Mouse (Mus musculus) mesoderm, embryonic 11.5 days (tissue): ENCODE measurements around the gene Myh11.

Experiments
- DNase-seq: peaks from one replicate; pipeline ENCODE4 v3.0.0-alpha.2; 2012; ENCODE audit warnings: low read depth, low spot score

Myh11 gene

DNA sequence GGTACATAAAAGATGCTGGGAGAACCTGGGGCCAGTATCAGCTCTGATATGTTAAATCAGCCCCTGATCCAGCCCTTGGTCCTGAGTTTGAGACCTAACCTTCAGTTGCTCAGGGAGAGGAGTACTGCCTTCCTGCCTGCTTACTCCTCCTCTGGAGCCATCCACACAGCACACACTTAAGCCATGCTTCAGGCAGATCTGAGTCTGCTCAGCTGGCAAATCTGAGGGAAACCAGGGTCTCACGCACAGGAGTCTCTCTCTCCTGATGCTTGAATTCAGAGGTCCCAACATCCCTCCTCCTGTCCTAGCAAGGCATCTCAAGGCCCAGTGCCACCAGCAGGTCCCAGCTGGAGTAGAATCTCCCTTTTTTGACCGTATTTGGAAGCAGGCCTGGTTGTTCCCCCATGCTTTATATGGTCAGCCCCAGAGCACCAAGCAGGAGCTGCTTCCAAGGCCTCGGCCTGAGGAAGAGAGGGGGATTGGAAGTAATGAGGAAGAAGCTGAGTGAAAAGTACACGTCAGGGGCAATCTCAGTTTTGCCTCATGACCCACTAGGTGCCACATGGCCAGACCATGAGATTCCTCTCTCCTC is 18.7 kb downstream of the Myh11 start:
- no peak for DNase-seq

GRCm38 (mm10) chr16:14265203-14265920 is 25.8 kb downstream of the Myh11 start:
- DNase-seq = no peak

DNA sequence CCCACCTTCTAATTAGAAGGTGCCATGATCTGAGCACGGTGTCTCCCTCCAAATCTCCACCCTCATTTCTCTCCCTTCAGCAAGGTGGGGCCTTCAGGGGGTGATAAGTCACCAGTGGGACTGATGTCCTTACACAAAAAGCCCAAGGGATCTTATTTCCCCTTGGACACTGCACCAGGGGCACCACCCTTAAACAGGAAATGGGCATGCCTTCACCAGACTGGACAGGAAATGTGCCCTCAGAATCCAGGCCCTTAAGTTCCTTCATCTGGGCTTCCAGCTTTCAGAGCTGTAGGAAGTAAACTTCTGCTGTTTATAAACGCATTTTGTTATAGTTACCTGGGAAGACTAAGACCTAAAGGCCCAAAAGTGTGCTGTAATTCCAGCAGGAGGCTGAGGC is 26.7 kb downstream of the Myh11 start:
- DNase-seq = no peak

GRCm38 (mm10) chr16:14263241-14263640 is 27.9 kb downstream of the Myh11 start:
- no peak for DNase-seq

DNA sequence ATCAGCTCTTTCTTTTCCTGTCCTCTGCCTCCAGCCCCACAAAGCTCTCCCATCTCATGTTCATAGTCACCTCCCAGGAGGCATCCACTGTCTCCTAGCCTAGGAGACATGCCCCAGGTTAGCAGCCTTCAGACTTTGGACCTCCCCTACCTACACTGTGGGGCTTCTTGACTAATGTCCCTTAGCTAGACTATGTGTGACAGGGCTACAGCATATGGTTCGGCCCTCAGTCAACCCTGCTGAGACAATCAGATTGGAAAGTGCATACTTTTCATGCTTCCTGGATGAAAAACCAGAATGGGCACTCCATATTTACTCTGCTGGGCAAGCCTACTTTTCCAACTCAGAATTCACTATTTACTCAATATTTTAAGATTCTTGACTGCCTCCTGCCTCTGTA is 28.8 kb downstream of the Myh11 start:
- no peak for DNase-seq

- DNase-seq = no peak
Observed at GRCm38 (mm10) chr16:14258856-14259255, 32.3 kb downstream of the Myh11 start.

DNA sequence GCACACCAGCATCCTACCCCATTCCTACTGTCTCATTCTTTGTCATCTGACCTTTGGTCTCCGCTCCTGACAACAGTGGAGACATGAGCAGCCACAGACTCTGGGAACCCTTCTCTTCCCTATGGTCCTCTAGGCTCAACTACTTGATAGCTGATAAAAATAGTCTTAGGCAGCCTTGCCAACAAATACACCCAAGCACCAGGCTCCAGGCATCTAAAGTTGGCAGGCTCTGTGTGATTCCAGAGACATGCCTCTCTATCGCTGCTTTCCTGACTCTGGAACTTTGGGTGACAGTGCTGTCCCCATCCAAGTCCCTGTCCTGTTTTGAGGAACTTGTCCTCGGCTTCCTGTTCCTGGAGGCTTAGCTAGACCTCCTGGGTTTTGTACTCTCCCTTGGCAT is 37.6 kb downstream of the Myh11 start:
- no peak for DNase-seq

GRCm38 (mm10) chr16:14252877-14253276 is 38.3 kb downstream of the Myh11 start:
- DNase-seq = no peak

DNA sequence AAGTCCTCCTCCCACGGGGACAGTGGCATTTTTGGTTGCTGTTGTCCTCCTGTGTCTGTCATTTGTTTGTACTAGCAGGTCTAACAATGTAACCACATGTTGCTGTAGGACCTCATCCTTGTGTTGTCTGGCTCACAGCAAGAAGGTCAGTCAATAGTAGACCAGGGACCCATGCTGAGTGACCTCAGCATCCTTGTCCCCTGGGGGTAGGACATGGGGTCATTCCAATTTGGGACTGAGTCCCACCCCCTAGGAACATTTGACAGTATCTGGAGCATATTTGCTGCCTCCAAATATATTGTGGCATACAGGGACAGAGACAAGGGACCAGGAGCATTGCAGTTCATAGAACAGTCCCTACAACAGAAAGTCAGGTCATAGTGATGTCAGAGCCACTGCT is 41.3 kb downstream of the Myh11 start:
- DNase-seq = no peak

GRCm38 (mm10) chr16:14242553-14242952 is 48.6 kb downstream of the Myh11 start:
- DNase-seq = peak; percentile 2

GRCm38 (mm10) chr16:14242059-14242458 is 49.1 kb downstream of the Myh11 start:
- DNase-seq = no peak

GRCm38 (mm10) chr16:14237100-14237723 is 54.0 kb downstream of the Myh11 start:
- DNase-seq = peak; percentile 80

DNA sequence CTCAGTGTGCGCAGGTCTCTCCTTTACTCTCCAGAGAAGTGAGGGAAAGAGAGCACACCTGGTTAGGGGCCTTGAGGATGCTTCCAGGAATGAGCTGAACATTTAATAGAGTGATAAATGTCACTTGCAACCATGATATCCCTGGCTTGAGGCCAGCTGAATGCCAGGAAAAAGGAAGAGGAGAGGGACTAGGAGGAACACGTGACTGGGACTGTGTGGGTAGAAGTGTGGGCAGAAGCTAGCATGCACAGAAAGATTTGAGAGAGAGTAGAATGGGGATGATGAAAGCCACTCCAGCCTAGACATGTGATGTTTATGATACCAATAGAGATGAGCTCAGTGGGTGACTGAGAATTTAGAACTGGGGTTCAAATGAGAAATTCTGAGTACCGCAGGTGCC is 76.0 kb downstream of the Myh11 start:
- no peak for DNase-seq

DNA sequence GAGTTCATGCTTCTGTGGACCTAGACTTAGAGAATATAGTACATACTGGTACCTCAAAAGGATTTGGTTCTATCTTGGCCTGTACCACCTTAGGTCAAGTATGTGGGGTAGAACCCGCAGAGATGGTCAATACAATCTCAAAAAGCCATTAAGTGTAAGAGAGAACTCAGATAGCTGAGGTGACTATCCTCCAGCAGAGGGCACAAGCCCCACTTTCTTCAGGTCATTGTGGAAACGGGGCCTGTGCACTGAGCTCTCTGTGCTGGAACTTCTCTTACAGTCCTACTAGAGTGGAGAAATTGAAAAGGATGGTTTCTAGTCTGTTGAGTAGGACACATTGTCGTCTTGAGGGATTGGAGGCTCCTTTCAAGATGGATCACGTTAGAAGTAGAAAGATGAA is 92.4 kb downstream of the Myh11 start:
- DNase-seq = no peak

DNA sequence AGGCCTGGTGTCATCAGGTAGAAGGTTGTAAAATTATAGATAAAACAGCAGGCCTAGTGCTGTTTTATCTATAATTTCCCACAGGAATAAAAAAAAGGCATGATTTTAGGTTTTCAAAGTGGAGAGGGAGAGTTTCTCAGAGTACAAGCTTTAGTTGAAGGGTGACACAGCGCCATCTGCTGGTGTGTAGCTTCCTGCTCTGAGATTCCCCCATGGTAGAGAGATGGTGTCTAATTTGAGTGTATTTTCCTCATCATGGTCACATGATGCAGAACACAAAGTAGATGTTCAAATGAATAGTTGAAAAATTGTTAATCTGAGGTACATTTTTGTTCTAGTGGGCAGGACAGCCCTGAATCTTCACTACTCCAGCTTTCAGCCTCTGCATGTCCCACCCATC is 95.7 kb downstream of the Myh11 start:
- peak; percentile 58 for DNase-seq

- DNase-seq = no peak
Observed at GRCm38 (mm10) chr16:14194164-14194950, 96.8 kb downstream of the Myh11 start.

- DNase-seq = no peak
Observed at GRCm38 (mm10) chr16:14185516-14185915, 105.7 kb downstream of the Myh11 start.

DNA sequence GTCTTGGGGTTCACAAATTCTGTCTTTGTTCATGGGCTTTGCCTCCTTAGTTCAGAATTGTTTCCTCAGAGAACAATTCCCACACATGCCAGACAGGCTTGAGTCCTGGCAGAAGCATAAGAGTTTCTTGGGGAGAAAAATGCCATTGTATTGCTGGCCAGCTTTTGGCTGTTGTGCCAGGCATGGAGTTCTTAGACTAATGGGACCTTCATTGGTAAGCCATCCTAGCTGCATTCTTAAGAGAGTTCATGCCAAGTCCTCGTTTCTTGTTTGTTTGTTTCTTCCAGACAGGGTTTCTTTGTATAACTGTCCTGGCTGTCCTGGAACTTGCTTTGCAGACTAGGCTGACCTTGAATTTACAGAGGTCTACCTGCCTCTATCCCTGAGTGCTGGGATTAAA is 107.3 kb downstream of the Myh11 start:
- DNase-seq = no peak

DNA sequence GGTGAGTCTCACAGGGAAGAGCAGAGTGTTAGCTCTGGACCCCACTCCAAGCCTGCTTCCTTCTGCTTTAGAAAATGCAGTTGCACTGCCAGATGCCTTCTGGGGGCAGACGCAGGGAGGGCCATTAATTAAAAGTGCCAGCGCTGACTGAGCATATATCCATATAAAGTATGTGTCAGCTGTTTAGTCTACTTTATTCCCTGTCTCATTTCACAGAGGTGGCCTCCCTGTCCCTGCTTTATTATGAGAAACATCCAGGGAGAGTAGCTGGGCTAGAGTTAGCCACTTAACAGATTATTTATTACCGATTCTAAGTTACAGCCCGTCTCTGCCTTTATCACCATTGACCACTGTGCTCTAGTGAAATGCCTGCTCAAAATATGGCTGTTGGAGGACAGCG is 108.8 kb downstream of the Myh11 start:
- no peak for DNase-seq

DNA sequence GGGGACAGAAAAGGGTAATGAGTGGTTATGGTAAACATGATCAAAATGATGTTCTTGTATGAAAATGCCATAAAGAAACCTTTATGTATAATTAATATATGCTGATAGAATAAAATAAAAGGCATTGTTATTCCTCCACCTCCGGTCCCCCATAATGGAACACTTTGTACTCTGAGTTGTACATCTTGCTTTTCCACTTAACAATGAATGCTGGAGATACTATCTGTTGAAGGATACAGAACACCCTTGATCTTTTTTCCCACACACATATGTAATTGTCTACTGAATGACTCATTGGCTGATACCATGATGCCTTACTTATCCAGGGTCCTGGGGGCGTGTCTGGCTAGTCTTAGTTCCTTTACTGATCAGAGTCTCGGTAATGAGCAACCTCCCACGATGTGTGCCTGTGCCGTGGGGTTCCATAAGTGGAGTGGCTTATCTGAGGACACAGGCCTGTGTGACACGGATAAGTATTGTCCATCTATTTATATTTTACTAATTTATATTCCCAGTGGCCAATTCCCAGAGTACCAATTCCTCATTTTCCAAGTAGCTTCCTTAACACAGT is 110.9 kb downstream of the Myh11 start:
- DNase-seq = no peak

DNA sequence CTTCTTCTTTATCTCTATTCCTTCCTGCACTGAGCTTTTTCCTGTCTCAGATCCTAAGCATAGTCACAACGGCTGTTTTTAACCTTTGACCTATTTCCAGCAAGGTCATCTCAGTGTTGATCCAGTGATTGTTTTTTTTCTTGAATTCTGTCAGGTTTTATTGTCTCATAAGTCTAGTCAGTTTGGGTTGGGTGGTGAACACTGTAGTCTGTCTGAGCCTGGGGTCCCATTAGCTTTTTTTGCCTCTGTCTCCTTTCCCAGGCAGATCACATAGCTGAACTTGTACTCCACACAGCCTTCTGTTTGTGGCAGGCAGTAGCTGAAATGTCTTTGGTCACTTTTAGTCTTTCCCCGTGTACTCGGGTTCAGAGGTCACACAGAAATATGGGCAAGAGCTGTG is 113.1 kb downstream of the Myh11 start:
- no peak for DNase-seq

- no peak for DNase-seq
Observed at GRCm38 (mm10) chr16:14169706-14170105, 121.5 kb downstream of the Myh11 start.
